ENCODE assay signal across 18 mouse cellular contexts in the genomic region with DNA sequence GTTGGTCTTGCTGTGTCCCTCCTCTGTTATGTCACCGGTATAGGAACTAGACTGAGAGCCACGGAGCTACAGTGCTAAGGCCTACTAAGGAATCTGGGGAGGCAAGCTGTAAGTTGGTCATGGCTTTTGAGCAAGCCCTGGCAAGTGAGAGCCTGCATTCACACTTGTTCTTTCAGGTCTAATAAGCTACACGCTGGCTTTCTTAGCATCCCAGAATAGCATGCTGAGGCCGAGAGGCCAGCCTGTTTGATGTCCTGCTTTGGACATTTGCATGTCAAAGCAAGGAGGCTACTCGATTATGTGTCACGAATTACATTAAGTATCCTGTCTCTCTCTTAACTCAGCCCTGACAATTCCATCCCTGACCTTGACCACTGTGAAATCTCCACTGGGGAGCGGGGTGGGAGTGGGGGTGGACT.
DNase-seq lines count a peak whose midpoint lies in the region; ATAC-seq and TF ChIP-seq lines count a peak whose summit lies in the region.
"Had no signal": no experiment of that assay in that cellular context is flagged by ENCODE, and none has a peak within 500 bp of the region (broad histone marks: within the 10 kb centered on the region; RNA-seq: fewer than 3 reads in every experiment).

No protein-coding gene starts in this region.

- H3K9ac ChIP-seq in hindbrain, embryonic 11.5 days (ENCODE audit: low read depth, low read length) = no peak overlapping the region
- H3K9ac ChIP-seq in midbrain, postnatal 0 days (replicated peaks; ENCODE audit: low read length, poor library complexity, severe bottlenecking) = no peak overlapping the region
- no peak overlapping the region for H3K9ac ChIP-seq in heart, adult 2 months (ENCODE audit: low read depth, low read length)
- H3K9ac ChIP-seq: limb, embryonic 13.5 days; lung, embryonic 14.5 days had no signal

- DNase-seq in heart, adult 11 months = peak; percentile 78
- no peak for DNase-seq in heart, adult 18-20 months
- DNase-seq in embryo, embryonic 10.5 days (ENCODE audit: low spot score) = peak; percentile 70
- DNase-seq in hindbrain, embryonic 11.5 days (ENCODE audit: low spot score) = peak; percentile 54
- peak; percentile 51 for DNase-seq in midbrain, postnatal 0 days (ENCODE audit: low spot score)
- DNase-seq in lung, postnatal 25 days (ENCODE audit: low spot score) = no peak
- no peak for DNase-seq in cerebellum, postnatal 25 days
- DNase-seq in heart, adult 2 months = no peak
- DNase-seq: cerebellum, adult 2 months; gastrocnemius, postnatal 36 days; heart, postnatal 14 days; kidney, adult 2 months; lung, embryonic 14.5 days; retina, postnatal 1 day; thymus, postnatal 25 days had no signal

- no peak overlapping the region for H3K4me3 ChIP-seq in hindbrain, embryonic 11.5 days (ENCODE audit: low read depth, low read length)
- H3K4me3 ChIP-seq in midbrain, postnatal 0 days (ENCODE audit: low read depth, low read length) = no peak overlapping the region
- no peak overlapping the region for H3K4me3 ChIP-seq in heart, adult 2 months
- H3K4me3 ChIP-seq: layer of hippocampus, adult 2 months; limb, embryonic 13.5 days had no signal

- no peaks in the 10 kb centered on the region for H3K36me3 ChIP-seq in hindbrain, embryonic 11.5 days (ENCODE audit: control insufficient read depth, insufficient read depth, low read length)
- no peaks in the 10 kb centered on the region for H3K36me3 ChIP-seq in midbrain, postnatal 0 days (ENCODE audit: insufficient read depth, low read length)
- H3K36me3 ChIP-seq in heart, adult 2 months (ENCODE audit: control insufficient read depth, insufficient read depth, low read length) = no peaks in the 10 kb centered on the region
- H3K36me3 ChIP-seq: G1E; limb, embryonic 13.5 days had no signal

- H3K79me2 ChIP-seq in heart, adult 2 months (replicated peaks; ENCODE audit: control insufficient read depth, insufficient read depth, low read length) = no peaks in the 10 kb centered on the region

- peaks cover 5% of the 10 kb centered on the region; the same call in 1 of the 2 replicates for H3K4me1 ChIP-seq in hindbrain, embryonic 11.5 days (replicated peaks; ENCODE audit: control insufficient read depth, insufficient read depth, low read length)
- H3K4me1 ChIP-seq in midbrain, postnatal 0 days (ENCODE audit: insufficient read depth, low read length) = no peaks in the 10 kb centered on the region
- H3K4me1 ChIP-seq in heart, adult 2 months (ENCODE audit: control insufficient read depth, insufficient read depth, low read length) = peaks cover 9% of the 10 kb centered on the region

- WGBS in hindbrain, embryonic 11.5 days = 11% methylated on average over 7 of the region's 7 CpGs
- WGBS in midbrain, postnatal 0 days = 17% methylated on average over 7 of the region's 7 CpGs
- 74% methylated on average over 7 of the region's 7 CpGs for WGBS in heart, adult 2 months

- H3K4me2 ChIP-seq in hindbrain, embryonic 11.5 days (replicated peaks; ENCODE audit: low read depth, low read length) = no peak overlapping the region
- H3K4me2 ChIP-seq in midbrain, postnatal 0 days (ENCODE audit: low read depth, low read length, poor library complexity, severe bottlenecking) = no peak overlapping the region
- H3K4me2 ChIP-seq: limb, embryonic 13.5 days; lung, embryonic 14.5 days had no signal

- TF ChIP-seq EP300 in heart, adult 2 months (IDR thresholded peaks at IDR 0.05; ENCODE audit: insufficient read depth, low read depth, low read length) = no peak

- intact Hi-C loops in heart, adult 2 months (cut with DNase I) = no loop called here

- TF ChIP-seq CTCF in midbrain, postnatal 0 days (IDR thresholded peaks at IDR 0.05) = no peak
- no peak for TF ChIP-seq CTCF in heart, adult 2 months (IDR thresholded peaks at IDR 0.05)

- H3K9me3 ChIP-seq in hindbrain, embryonic 11.5 days (ENCODE audit: control insufficient read depth, low read length) = no peaks in the 10 kb centered on the region
- no peaks in the 10 kb centered on the region for H3K9me3 ChIP-seq in midbrain, postnatal 0 days (ENCODE audit: low read length)
- H3K9me3 ChIP-seq: G1E; limb, embryonic 13.5 days had no signal

- TF ChIP-seq POLR2A in heart, adult 2 months (IDR thresholded peaks at IDR 0.05; ENCODE audit: insufficient read depth, low read depth, low read length) = no peak

- no peaks in the 10 kb centered on the region for H3K27me3 ChIP-seq in hindbrain, embryonic 11.5 days (ENCODE audit: control insufficient read depth, insufficient read depth, low read length)
- no peaks in the 10 kb centered on the region for H3K27me3 ChIP-seq in midbrain, postnatal 0 days (ENCODE audit: insufficient read depth, low read length)
- no peaks in the 10 kb centered on the region for H3K27me3 ChIP-seq in heart, adult 2 months (ENCODE audit: control insufficient read depth, insufficient read depth, low read length)
- H3K27me3 ChIP-seq: limb, embryonic 13.5 days had no signal

- peak; percentile 74 for ATAC-seq in hindbrain, embryonic 11.5 days (ENCODE audit: low FRiP score)
- no peak; the same call in 1 of the 2 replicates for ATAC-seq in midbrain, postnatal 0 days (ENCODE audit: low FRiP score)

- H3K27ac ChIP-seq in hindbrain, embryonic 11.5 days (ENCODE audit: low read depth, low read length) = peak overlapping the region; percentile 24; the same call in 1 of the 2 replicates
- no peak overlapping the region for H3K27ac ChIP-seq in midbrain, postnatal 0 days (ENCODE audit: low read depth, low read length)
- H3K27ac ChIP-seq in heart, adult 2 months = no peak overlapping the region
- H3K27ac ChIP-seq: layer of hippocampus, adult 2 months; limb, embryonic 13.5 days had no signal

Comparison
In these comparisons a context has a peak if more than half of its experiments do, and no peak if none do; other contexts are left out.
1. DNase-seq: peak in heart, adult 11 months (single experiment), embryo, embryonic 10.5 days (single experiment), hindbrain, embryonic 11.5 days (single experiment) and midbrain, postnatal 0 days (single experiment); none in heart, adult 18-20 months (0 of 2), lung, postnatal 25 days (single experiment), cerebellum, postnatal 25 days (0 of 2) and heart, adult 2 months (0 of 2).